Mouse (Mus musculus): ENCODE measurements around the gene Prkcd. TPM values are rescaled to one million over a fixed set of nuclear protein-coding genes. Genes with fewer than 3 reads are reported as not detected.
A peak's percentile ranks its signal among the peaks of the same experiment; 100 is the strongest.

The Prkcd gene
- polyA plus RNA-seq, 1 experiment: 177 TPM

DNA sequence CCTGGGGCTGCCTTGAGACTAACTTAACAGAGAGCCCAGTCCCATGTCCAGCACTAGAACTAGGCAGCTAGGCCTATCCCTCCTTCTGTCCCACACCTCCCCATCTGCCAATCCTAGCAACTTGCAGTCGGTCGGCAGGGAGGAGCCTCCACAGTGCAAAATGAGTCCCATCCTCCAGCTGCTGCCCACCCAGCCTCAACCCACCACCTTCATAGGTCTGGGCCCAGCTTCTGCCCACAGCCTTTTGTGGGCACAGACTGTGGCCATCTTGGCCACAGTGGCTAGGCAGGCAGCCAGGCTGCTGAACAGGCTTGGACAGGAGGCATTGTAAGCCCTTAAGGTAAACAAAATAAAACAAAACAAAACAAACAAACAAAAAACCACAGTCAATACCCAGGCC lies 5.8 kb upstream of the Prkcd start:
- WGBS: 30% methylated on average over 2 of the region's 2 CpGs
- no peak overlapping the region for H3K4me3 ChIP-seq (replicated peaks; ENCODE audit: control insufficient read depth, low read depth, low read length)
- peak overlapping the region; percentile 92 for H3K27ac ChIP-seq (ENCODE audit: control insufficient read depth, insufficient read depth, low read depth, low read length, poor library complexity)
- TF ChIP-seq CTCF (IDR thresholded peaks at IDR 0.05; ENCODE audit: control insufficient read depth, insufficient read depth, low read length): no peak
- no peak for TF ChIP-seq POLR2A (IDR thresholded peaks at IDR 0.05; ENCODE audit: borderline replicate concordance, control insufficient read depth, low read depth, low read length)
- peaks cover 23% of the 10 kb centered on the region for H3K4me1 ChIP-seq (ENCODE audit: control insufficient read depth, insufficient read depth, low read length)

- 11% methylated on average over 5 of the region's 5 CpGs for WGBS
- H3K4me3 ChIP-seq (replicated peaks; ENCODE audit: control insufficient read depth, low read depth, low read length): no peak overlapping the region
- TF ChIP-seq POLR2A (IDR thresholded peaks at IDR 0.05; ENCODE audit: borderline replicate concordance, control insufficient read depth, low read depth, low read length) (no peak), CTCF (IDR thresholded peaks at IDR 0.05; ENCODE audit: control insufficient read depth, insufficient read depth, low read length) (no peak)
- H3K4me1 ChIP-seq (ENCODE audit: control insufficient read depth, insufficient read depth, low read length): peaks cover 23% of the 10 kb centered on the region
- peak overlapping the region; percentile 92 for H3K27ac ChIP-seq (ENCODE audit: control insufficient read depth, insufficient read depth, low read depth, low read length, poor library complexity)
These were observed 5.0 kb upstream of the Prkcd start for GRCm38 (mm10) chr14:30630811-30631576.

- Histone ChIP-seq H3K27ac (ENCODE audit: control insufficient read depth, insufficient read depth, low read depth, low read length, poor library complexity) (peak overlapping the region; percentile 92), H3K4me1 (ENCODE audit: control insufficient read depth, insufficient read depth, low read length) (peaks cover 23% of the 10 kb centered on the region), H3K4me3 (replicated peaks; ENCODE audit: control insufficient read depth, low read depth, low read length) (no peak overlapping the region)
- no peak for TF ChIP-seq CTCF (IDR thresholded peaks at IDR 0.05; ENCODE audit: control insufficient read depth, insufficient read depth, low read length)
- no peak for TF ChIP-seq POLR2A (IDR thresholded peaks at IDR 0.05; ENCODE audit: borderline replicate concordance, control insufficient read depth, low read depth, low read length)
- 27% methylated on average over 4 of the region's 4 CpGs for WGBS
These were observed 3.8 kb upstream of the Prkcd start for GRCm38 (mm10) chr14:30629839-30630238.

DNA sequence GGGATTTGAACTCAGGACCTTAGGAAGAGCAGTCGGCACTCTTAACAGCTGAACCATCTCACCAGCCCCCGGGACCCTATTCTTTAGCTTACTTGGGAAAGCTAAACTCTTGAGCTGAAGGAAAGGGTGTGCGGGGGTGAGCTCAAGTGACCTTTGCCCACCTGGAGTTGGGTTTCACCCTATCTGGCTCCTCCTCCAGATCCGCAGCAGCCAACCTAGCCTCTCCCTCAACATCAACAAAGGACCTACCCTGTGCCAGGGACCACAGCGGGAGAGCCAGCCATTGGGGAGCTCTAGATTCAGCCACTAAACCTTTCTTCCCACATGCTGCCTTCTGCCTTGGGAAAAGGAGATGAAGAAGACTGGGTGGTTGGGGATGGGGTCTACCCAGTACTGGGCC lies 2.2 kb upstream of the Prkcd start:
- 84% methylated on average over 5 of the region's 5 CpGs for WGBS
- TF ChIP-seq CTCF (IDR thresholded peaks at IDR 0.05; ENCODE audit: control insufficient read depth, insufficient read depth, low read length) (no peak), POLR2A (IDR thresholded peaks at IDR 0.05; ENCODE audit: borderline replicate concordance, control insufficient read depth, low read depth, low read length) (no peak)
- H3K4me1 ChIP-seq (ENCODE audit: control insufficient read depth, insufficient read depth, low read length): peaks cover 27% of the 10 kb centered on the region
- H3K27ac ChIP-seq (ENCODE audit: control insufficient read depth, insufficient read depth, low read depth, low read length, poor library complexity): no peak overlapping the region
- H3K4me3 ChIP-seq (replicated peaks; ENCODE audit: control insufficient read depth, low read depth, low read length): no peak overlapping the region

- Histone ChIP-seq H3K4me1 (ENCODE audit: control insufficient read depth, insufficient read depth, low read length) (peaks cover 25% of the 10 kb centered on the region), H3K4me3 (replicated peaks; ENCODE audit: control insufficient read depth, low read depth, low read length) (peak overlapping the region; percentile 69), H3K27ac (ENCODE audit: control insufficient read depth, insufficient read depth, low read depth, low read length, poor library complexity) (peak overlapping the region; percentile 92)
- 2% methylated on average over 12 of the region's 12 CpGs for WGBS
- TF ChIP-seq POLR2A (IDR thresholded peaks at IDR 0.05; ENCODE audit: borderline replicate concordance, control insufficient read depth, low read depth, low read length) (no peak), CTCF (IDR thresholded peaks at IDR 0.05; ENCODE audit: control insufficient read depth, insufficient read depth, low read length) (no peak)
These were observed 1.0 kb upstream of the Prkcd start for GRCm38 (mm10) chr14:30626756-30627742.

DNA sequence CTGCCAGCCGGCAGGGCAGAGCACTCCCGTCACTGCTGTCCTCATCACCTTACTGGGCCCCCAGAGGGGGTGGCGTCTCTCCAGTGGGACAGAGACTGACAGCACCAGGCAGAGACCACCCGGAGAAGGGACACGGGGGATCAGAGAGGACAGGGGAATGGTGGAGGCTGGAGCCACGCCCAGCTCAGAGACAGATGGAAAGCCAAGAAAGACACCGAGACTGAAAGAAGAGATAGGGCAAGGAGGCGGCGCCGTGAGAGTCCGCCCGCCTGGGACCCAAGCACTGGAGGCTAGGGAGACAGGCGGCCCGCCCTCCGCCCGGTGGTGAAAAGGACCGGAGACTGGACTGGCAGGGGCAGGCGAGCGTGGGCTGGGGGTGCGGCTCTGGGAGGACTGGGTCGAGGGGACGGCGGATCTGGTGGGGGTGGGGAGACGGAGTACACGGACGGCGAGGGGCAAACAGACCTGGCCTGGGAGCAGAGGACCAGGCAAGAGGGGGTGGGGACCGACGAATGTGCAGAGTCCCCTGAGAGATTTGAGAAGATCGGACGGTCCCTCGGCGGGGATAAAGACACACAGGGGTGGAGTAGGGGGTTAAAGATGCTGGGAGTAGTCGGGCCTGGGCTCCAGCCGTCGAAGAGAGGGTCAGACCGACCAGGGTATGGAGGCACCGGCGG lies 741 bp downstream of the Prkcd start:
- WGBS: under 1% methylated on average over 39 of the region's 39 CpGs
- TF ChIP-seq CTCF (IDR thresholded peaks at IDR 0.05; ENCODE audit: control insufficient read depth, insufficient read depth, low read length) (no peak), POLR2A (IDR thresholded peaks at IDR 0.05; ENCODE audit: borderline replicate concordance, control insufficient read depth, low read depth, low read length) (peak; percentile 18; the same call in 1 of the 2 replicates)
- peaks cover 24% of the 10 kb centered on the region; the same call in 1 of the 2 replicates for H3K4me1 ChIP-seq (ENCODE audit: control insufficient read depth, insufficient read depth, low read length)

DNA sequence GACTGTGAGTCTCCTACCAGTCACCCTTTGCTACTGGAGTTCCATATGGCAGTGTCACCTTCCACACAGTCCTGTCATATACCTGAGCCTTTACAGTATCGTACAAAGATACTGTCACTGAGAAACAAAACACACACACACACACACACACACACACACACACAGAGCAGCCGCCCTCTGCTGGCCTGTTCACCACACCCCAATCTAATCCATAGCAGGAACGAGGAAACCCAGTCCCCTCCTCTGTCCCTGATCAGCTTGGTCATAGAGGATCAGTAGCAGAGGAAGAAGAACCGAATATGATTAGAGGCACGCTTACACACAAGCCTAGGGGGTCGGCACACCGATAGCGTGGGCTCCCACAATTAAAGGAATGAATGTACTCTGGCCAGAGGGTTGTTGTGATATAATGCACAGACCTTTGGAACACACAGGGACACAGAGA lies 1.7 kb downstream of the Prkcd start:
- Histone ChIP-seq H3K27ac (ENCODE audit: control insufficient read depth, insufficient read depth, low read depth, low read length, poor library complexity) (peak overlapping the region; percentile 86; the same call in 1 of the 2 replicates), H3K4me1 (ENCODE audit: control insufficient read depth, insufficient read depth, low read length) (peaks cover 22% of the 10 kb centered on the region; the same call in 1 of the 2 replicates), H3K4me3 (replicated peaks; ENCODE audit: control insufficient read depth, low read depth, low read length) (peak overlapping the region; percentile 87)
- 4% methylated on average over 8 of the region's 8 CpGs for WGBS
- TF ChIP-seq POLR2A (IDR thresholded peaks at IDR 0.05; ENCODE audit: borderline replicate concordance, control insufficient read depth, low read depth, low read length) (no peak), CTCF (IDR thresholded peaks at IDR 0.05; ENCODE audit: control insufficient read depth, insufficient read depth, low read length) (peak; percentile 23; the same call in 1 of the 2 replicates)

More for the DNA sequence above, 741 bp downstream of the Prkcd start:
- H3K4me3 ChIP-seq (replicated peaks; ENCODE audit: control insufficient read depth, low read depth, low read length): peak overlapping the region; percentile 87
- peak overlapping the region; percentile 86 for H3K27ac ChIP-seq (ENCODE audit: control insufficient read depth, insufficient read depth, low read depth, low read length, poor library complexity)

Measured in bone marrow, adult 2 months (tissue).